Comparison of ENCODE assay signal across 12 mouse cellular contexts in genomic region chr12:111500725-111501124, GRCm38 (mm10). TPM values are rescaled to one million over a fixed set of nuclear protein-coding genes. Genes with fewer than 3 reads are reported as not detected.
DNase-seq lines count a peak whose midpoint lies in the region; ATAC-seq and TF ChIP-seq lines count a peak whose summit lies in the region.
"Had no signal": no experiment of that assay in that cellular context is flagged by ENCODE, and none has a peak within 500 bp of the region (broad histone marks: within the 10 kb centered on the region; RNA-seq: fewer than 3 reads in every experiment).

No protein-coding gene starts in this region.

- H3K9me3 ChIP-seq in forebrain, embryonic 16.5 days (ENCODE audit: control insufficient read depth, low read length): no peaks in the 10 kb centered on the region; the same call in 1 of the 2 replicates
- H3K9me3 ChIP-seq in midbrain, embryonic 15.5 days: no peaks in the 10 kb centered on the region
- H3K9me3 ChIP-seq: intestine, embryonic 15.5 days had no signal

- TF ChIP-seq POLR2A in cerebellum, adult 2 months (IDR thresholded peaks at IDR 0.05; ENCODE audit: borderline replicate concordance, insufficient read depth, low read length): no peak
- TF ChIP-seq POLR2A in brain, embryonic 14.5 days (IDR thresholded peaks at IDR 0.05; ENCODE audit: borderline replicate concordance, extremely low read depth, insufficient read depth, insufficient read length, poor library complexity, severe bottlenecking): no peak

- peak; percentile 47 for ATAC-seq in forebrain, embryonic 16.5 days
- ATAC-seq in midbrain, embryonic 15.5 days (replicated peaks): 0 out of 2 replicates have a peak, but pooled peaks have one; percentile 37
- ATAC-seq: intestine, embryonic 15.5 days had no signal

- H3K36me3 ChIP-seq in forebrain, embryonic 16.5 days (ENCODE audit: control insufficient read depth, insufficient read depth): no peaks in the 10 kb centered on the region
- H3K36me3 ChIP-seq in midbrain, embryonic 15.5 days (replicated peaks): no peaks in the 10 kb centered on the region
- H3K36me3 ChIP-seq: intestine, embryonic 15.5 days had no signal

- no peak overlapping the region for H3K4me3 ChIP-seq in cerebellum, adult 2 months (replicated peaks; ENCODE audit: insufficient read depth, low read depth, low read length)
- no peak overlapping the region for H3K4me3 ChIP-seq in forebrain, embryonic 16.5 days (replicated peaks; ENCODE audit: low read length)
- no peak overlapping the region for H3K4me3 ChIP-seq in midbrain, embryonic 15.5 days
- H3K4me3 ChIP-seq: erythroblast, embryonic 14.5 days; intestine, embryonic 15.5 days had no signal

- 0 out of 2 replicates have a peak overlapping the region, but pooled peaks have one; percentile 50 for H3K27ac ChIP-seq in cerebellum, adult 2 months (ENCODE audit: insufficient read depth, low read length)
- H3K27ac ChIP-seq in forebrain, embryonic 16.5 days (ENCODE audit: low read length): no peak overlapping the region
- peak overlapping the region; percentile 35; the same call in 1 of the 2 replicates for H3K27ac ChIP-seq in midbrain, embryonic 15.5 days
- H3K27ac ChIP-seq: intestine, embryonic 15.5 days had no signal

- peak in 1 of 2 experiments; percentile 12 for DNase-seq in cerebellum, adult 2 months
- no peak for DNase-seq in cerebellum, adult 11 months
- peak; percentile 80 for DNase-seq in brain, embryonic 14.5 days (ENCODE audit: low read depth)
- no peak for DNase-seq in urinary bladder, postnatal 10 days (ENCODE audit: low spot score)
- DNase-seq in ovary, postnatal 14 days (ENCODE audit: low spot score): no peak
- DNase-seq in MN1 (ENCODE audit: low spot score): no peak
- DNase-seq: heart, adult 18-20 months; lung, embryonic 14.5 days had no signal

- H3K4me2 ChIP-seq in forebrain, embryonic 16.5 days (ENCODE audit: low read length): no peak overlapping the region
- H3K4me2 ChIP-seq in midbrain, embryonic 15.5 days: peak overlapping the region; percentile 14; the same call in 1 of the 2 replicates
- H3K4me2 ChIP-seq: intestine, embryonic 15.5 days; lung, embryonic 14.5 days had no signal

- no peak for TF ChIP-seq CTCF in cerebellum, adult 2 months (IDR thresholded peaks at IDR 0.05; ENCODE audit: borderline replicate concordance, insufficient read depth, low read depth, low read length)
- no peak for TF ChIP-seq CTCF in brain, embryonic 14.5 days (IDR thresholded peaks at IDR 0.05; ENCODE audit: borderline replicate concordance, extremely low read depth, insufficient read depth, insufficient read length)

- no peaks in the 10 kb centered on the region for H3K4me1 ChIP-seq in cerebellum, adult 2 months (ENCODE audit: control insufficient read depth, insufficient read depth, low read length)
- peaks cover 2% of the 10 kb centered on the region; the same call in 1 of the 2 replicates for H3K4me1 ChIP-seq in forebrain, embryonic 16.5 days (replicated peaks; ENCODE audit: control insufficient read depth, insufficient read depth, low read length)
- H3K4me1 ChIP-seq in midbrain, embryonic 15.5 days: peaks cover 12% of the 10 kb centered on the region

- no peaks in the 10 kb centered on the region for H3K27me3 ChIP-seq in cerebellum, adult 2 months (ENCODE audit: control insufficient read depth, insufficient read depth, low read length)
- no peaks in the 10 kb centered on the region for H3K27me3 ChIP-seq in forebrain, embryonic 16.5 days (replicated peaks; ENCODE audit: control insufficient read depth, insufficient read depth, low read length)
- H3K27me3 ChIP-seq in midbrain, embryonic 15.5 days (replicated peaks): no peaks in the 10 kb centered on the region
- H3K27me3 ChIP-seq: intestine, embryonic 15.5 days had no signal

- H3K9ac ChIP-seq in forebrain, embryonic 16.5 days (replicated peaks; ENCODE audit: low read depth, low read length): no peak overlapping the region
- H3K9ac ChIP-seq in midbrain, embryonic 15.5 days: no peak overlapping the region
- H3K9ac ChIP-seq: intestine, embryonic 15.5 days; lung, embryonic 14.5 days had no signal

- WGBS in cerebellum, adult 2 months: 12% methylated on average over 5 of the region's 5 CpGs
- 6% methylated on average over 5 of the region's 5 CpGs for WGBS in forebrain, embryonic 16.5 days
- 10% methylated on average over 5 of the region's 5 CpGs for WGBS in midbrain, embryonic 15.5 days

RNA-seq across cellular contexts. Expression of gene Gm266, which starts 15.1 kb away (rescaled TPM):
- 8.8 and 11.2 TPM in 2 replicates for polyA plus RNA-seq in cerebellum, adult 2 months (2012; rRNA removed)
- 2.3 and 2.7 TPM in 2 replicates for polyA plus RNA-seq in brain, embryonic 14.5 days (2012; rRNA removed)
- 0.23 and 1.1 TPM in 2 replicates for polyA plus RNA-seq in forebrain, embryonic 16.5 days (2015; fragmentation: Nextera tagmentation; extraction: Ambion mirVana)
- 1.6 and 1.8 TPM in 2 replicates for polyA plus RNA-seq in midbrain, embryonic 15.5 days (2015; fragmentation: Nextera tagmentation; extraction: Ambion mirVana)
- polyA plus RNA-seq: erythroblast, embryonic 14.5 days had no signal

RNA-seq across cellular contexts. Expression of gene Eif5, which starts 37.1 kb away (rescaled TPM):
- polyA plus RNA-seq in cerebellum, adult 2 months (2012; rRNA removed): 176 and 183 TPM in 2 replicates
- polyA plus RNA-seq in brain, embryonic 14.5 days (2012; rRNA removed): 147 and 167 TPM in 2 replicates
- 549 and 607 TPM in 2 replicates for polyA plus RNA-seq in forebrain, embryonic 16.5 days (2015; fragmentation: Nextera tagmentation; extraction: Ambion mirVana)
- polyA plus RNA-seq in midbrain, embryonic 15.5 days (2015; fragmentation: Nextera tagmentation; extraction: Ambion mirVana): 475 and 505 TPM in 2 replicates

RNA-seq across cellular contexts. Expression of gene Tnfaip2, which starts 58.5 kb away (rescaled TPM):
- 0.87 and 1.2 TPM in 2 replicates for polyA plus RNA-seq in cerebellum, adult 2 months (2012; rRNA removed)
- polyA plus RNA-seq in brain, embryonic 14.5 days (2012; rRNA removed): 1.6 and 1.7 TPM in 2 replicates
- polyA plus RNA-seq in forebrain, embryonic 16.5 days (2015; fragmentation: Nextera tagmentation; extraction: Ambion mirVana): 0.63 and 0.84 TPM in 2 replicates
- 0.38 and 1.3 TPM in 2 replicates for polyA plus RNA-seq in midbrain, embryonic 15.5 days (2015; fragmentation: Nextera tagmentation; extraction: Ambion mirVana)
